Mouse (Mus musculus) frontal cortex, adult (tissue): ENCODE results near the gene Yipf3.
A peak's percentile ranks its signal among the peaks of the same experiment; 100 is the strongest.

Source experiments
- ATAC-seq: cut with Nextera tagmentation; 2 replicates; pipeline ENCODE4 v1.9.2; 2017; ENCODE audit warnings: mild to moderate bottlenecking, moderate library complexity, mixed read lengths; ENCODE audit not compliant: low TSS enrichment

The Yipf3 gene

DNA sequence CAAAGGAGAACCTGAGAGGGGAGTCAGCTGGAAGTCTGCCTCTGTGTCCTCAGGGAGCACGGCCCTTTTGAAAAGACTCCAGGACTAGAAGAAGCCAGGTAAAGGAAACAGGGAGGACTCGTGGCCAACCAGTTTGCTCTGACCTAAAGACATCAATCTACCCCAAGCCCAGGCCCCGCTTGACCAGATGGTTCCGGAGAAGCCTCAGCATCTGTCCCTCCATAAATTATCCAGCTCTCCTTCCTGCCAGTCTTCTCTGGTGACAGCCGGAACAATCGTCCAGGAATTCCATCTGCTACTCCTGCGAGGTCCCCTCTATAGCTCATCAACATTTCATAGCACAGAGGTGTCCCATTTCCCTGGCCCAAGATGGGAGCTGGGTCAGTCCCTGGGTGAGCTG is 36.8 kb downstream of the Yipf3 start:
- no peak for ATAC-seq

DNA sequence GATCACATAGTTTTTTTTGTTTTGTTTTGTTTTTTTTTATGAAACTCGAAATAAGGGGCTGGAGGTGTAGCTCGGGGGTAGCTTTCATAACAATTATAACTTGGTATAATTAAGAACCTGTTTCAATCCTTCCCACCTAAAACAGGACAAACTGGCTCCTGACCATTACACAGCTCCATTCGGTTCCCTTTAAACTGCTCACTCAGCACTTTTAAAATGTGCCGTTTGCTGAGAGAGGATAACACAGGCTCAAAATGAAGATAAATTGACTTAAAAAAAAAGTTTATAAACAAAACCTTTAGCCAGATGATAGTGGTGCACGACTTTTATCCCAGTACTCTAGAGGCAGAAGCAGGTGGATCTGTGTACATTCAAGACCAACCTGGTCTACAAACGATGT is 37.5 kb downstream of the Yipf3 start:
- no peak for ATAC-seq

DNA sequence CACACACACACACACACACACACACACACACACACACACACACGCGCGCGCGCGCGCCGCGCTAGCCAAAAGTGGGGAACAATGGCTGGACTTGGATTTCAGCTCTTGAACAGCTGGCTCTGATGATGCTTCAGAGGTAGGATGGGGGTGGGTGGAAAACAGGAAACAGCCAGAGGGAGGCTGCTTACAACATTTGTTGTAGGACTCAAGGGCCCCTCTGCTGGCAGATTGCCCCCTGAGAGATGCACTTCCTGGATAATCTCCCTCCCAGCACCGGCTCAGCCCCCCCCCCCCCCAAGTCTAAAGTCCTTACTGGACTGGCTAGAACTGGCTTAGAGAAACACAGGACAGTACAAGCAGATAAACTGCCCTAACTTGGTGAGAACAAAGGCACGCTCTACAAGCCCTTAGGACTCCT is 39.8 kb downstream of the Yipf3 start:
- no peak for ATAC-seq

DNA sequence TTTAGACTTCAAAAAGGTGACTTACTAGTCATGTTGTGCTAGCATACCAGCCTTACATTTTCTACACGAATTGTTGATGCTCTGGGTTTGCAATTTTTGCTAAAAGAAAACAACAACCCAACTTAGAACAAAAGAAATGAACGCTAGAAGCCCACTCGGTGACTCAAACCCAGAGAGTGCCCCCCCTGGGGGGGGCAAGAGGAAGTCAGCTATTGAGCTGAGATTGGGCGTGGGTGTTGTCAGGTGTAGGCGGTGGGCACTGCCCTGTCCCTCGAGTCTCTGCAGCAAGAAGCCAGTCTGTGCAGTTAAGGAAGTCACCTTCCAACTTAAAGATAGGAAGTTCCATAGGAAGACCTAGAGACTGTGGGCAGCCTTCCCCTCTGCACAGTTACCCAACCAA is 48.7 kb downstream of the Yipf3 start:
- ATAC-seq = no peak

DNA sequence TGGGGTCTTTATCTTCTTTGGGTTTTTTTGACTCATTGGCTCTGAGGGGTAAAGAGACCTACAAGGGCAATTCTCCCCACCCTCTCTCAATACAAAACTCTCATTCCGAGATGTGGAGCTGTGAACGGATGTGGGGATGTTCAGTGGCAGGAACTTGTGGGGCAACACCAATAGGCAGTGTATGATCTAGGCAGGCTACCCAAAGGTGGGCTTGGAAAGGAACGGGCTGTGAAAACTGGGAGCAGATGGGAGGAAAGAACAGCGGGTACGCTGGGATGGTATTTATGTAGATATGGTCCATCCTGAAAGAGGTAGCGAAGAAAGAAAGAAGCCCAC is 49.1 kb downstream of the Yipf3 start:
- ATAC-seq = no peak

DNA sequence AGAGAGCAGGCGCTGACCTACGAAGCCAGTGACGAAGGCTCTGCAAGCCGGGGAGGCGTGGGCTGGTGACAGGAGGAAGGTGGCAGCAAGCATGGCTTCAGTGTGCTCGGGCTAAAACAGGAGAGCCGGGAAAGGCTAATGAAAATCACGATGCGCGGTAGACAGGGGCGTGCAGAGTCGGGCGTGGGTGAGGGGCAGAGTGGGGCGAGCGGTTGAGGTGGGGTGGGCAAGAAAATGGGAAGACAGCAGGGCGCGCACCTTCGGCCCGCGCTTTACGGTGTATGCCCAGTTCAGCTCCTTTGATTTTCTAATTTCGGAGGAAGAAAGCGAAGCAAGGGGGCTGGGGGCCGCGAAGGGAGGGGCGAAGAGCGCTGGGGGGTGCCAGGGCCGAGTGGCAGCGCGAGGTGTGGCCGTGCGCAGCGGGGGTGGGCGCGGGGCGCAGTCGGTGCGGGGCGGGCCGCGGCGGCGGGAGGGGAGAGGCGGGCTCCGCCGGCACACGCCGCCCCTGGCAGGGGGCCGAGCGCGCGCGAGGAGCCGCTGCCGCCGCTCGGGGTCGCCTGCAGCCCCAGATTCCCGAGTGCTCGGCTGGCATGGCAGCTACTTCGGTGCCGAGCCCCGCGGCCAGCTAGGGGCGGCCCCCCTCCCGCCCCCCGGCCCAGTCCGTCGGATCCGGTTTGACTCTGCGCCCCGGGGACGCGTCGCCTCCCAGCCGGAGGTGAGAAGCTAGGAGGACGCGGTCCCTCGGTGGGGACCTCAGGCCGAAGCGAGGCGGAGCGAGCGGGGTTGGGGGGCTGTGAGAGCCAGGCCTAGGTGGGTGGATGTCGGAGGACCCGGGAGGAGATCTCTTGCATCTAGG is 49.7 kb downstream of the Yipf3 start, which contains the start of gene Dlk2:
Gene Dlk2, plus strand, starts transcription at position 58 of the 856 bp plus-strand sequence.
- peak; percentile 76 for ATAC-seq

DNA sequence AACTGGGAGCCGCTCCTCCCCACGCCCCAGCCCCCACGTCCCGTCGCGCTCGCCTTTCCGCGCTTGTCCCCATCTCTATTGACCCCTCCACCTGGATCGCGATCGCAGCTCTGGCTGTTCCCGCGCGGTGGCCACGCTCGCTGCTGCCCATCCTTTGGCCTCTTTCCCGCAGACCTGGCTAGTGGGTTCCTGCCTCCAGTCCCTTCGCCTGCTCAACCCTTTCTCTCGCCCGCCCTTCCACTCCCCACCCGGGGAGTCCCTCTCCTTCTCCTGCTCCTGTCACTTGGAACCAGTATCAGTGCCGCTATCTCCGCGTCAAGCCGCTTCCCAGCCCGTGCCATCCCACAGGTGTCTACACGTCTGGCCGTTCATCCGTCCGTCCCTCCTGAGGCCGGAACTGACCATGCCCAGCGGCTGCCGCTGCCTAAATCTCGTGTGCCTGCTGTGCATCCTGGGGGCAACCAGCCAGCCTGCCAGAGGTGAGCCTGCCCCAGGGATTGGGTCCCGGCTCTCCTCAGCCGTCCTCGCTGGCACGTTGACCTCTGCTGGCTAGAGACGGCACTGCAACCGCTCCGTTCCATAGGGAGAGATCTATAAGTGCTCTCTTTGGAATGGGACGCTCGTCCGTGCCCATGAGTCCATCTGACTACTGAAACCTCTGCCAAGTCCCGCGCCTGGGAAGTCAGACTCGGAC is 50.5 kb downstream of the Yipf3 start:
- ATAC-seq = peak; percentile 56

DNA sequence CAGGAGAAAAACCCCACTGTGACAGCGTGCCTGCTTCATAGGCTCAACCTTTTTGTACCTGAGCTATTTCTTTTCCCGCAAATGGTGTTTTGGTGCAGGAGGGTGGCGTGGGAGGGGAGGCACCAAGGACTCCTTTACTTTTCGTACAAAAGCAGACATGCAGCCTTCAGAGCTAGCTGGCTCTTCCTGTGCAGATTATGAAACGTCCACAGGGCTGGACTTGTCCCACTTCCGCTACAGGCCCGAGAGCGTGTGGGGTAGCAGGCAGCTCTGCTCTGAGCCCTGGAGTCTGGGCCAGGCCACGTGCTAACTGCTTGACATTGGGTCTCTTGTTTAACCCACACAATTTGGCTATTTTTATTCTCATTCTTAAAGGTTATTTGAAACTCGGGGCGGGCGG is 54.0 kb downstream of the Yipf3 start:
- peak; percentile 39 for ATAC-seq
